Mouse (Mus musculus) c-Kit-positive CD71-positive TER-119-positive erythroid progenitor cells, embryonic 14.5 days (primary cell): ENCODE data around the gene Zdhhc18.
A peak's percentile ranks its signal among the peaks of the same experiment; 100 is the strongest.

Experiments
- DNase-seq: peaks from one replicate; pipeline ENCODE4 v3.0.0-alpha.2; 2013; ENCODE audit warnings: low spot score

Zdhhc18 gene

GRCm38 (mm10) chr4:133630326-133630920 lies 19.5 kb downstream of the Zdhhc18 start:
- DNase-seq, result no peak

- no peak for DNase-seq
Measured at GRCm38 (mm10) chr4:133629191-133629590, 20.8 kb downstream of the Zdhhc18 start.

- no peak for DNase-seq
Measured at GRCm38 (mm10) chr4:133628517-133628916, 21.4 kb downstream of the Zdhhc18 start.

- DNase-seq, result no peak
Measured at GRCm38 (mm10) chr4:133627039-133627438, 22.9 kb downstream of the Zdhhc18 start.

GRCm38 (mm10) chr4:133626621-133627020 lies 23.3 kb downstream of the Zdhhc18 start:
- DNase-seq, result no peak

- DNase-seq, result no peak
Measured at GRCm38 (mm10) chr4:133626221-133626620, 23.7 kb downstream of the Zdhhc18 start.

GRCm38 (mm10) chr4:133625621-133626071 lies 24.3 kb downstream of the Zdhhc18 start:
- DNase-seq, result no peak

- DNase-seq, result no peak
Measured at GRCm38 (mm10) chr4:133624830-133625229, 25.1 kb downstream of the Zdhhc18 start.

- DNase-seq, result no peak
Measured at GRCm38 (mm10) chr4:133622161-133622695, 27.7 kb downstream of the Zdhhc18 start.

- no peak for DNase-seq
Measured at GRCm38 (mm10) chr4:133620668-133621067, 29.3 kb downstream of the Zdhhc18 start.

GRCm38 (mm10) chr4:133619473-133620136 lies 30.3 kb downstream of the Zdhhc18 start:
- DNase-seq, result no peak

GRCm38 (mm10) chr4:133617936-133618335 lies 32.0 kb downstream of the Zdhhc18 start:
- no peak for DNase-seq

GRCm38 (mm10) chr4:133615416-133615815 lies 34.5 kb downstream of the Zdhhc18 start:
- DNase-seq, result no peak

- DNase-seq, result no peak
Measured at GRCm38 (mm10) chr4:133614274-133614761, 35.6 kb downstream of the Zdhhc18 start.

GRCm38 (mm10) chr4:133613867-133614266 lies 36.1 kb downstream of the Zdhhc18 start:
- no peak for DNase-seq

- no peak for DNase-seq
Measured at GRCm38 (mm10) chr4:133613026-133613425, 36.9 kb downstream of the Zdhhc18 start.

- DNase-seq, result no peak
Measured at GRCm38 (mm10) chr4:133612416-133612815, 37.5 kb downstream of the Zdhhc18 start.

- no peak for DNase-seq
Measured at GRCm38 (mm10) chr4:133611815-133612214, 38.1 kb downstream of the Zdhhc18 start.

- peak; percentile 67 for DNase-seq
Measured at GRCm38 (mm10) chr4:133609719-133610118, 40.2 kb downstream of the Zdhhc18 start.

- no peak for DNase-seq
Measured at GRCm38 (mm10) chr4:133607284-133607683, 42.7 kb downstream of the Zdhhc18 start.

GRCm38 (mm10) chr4:133605330-133605729 lies 44.6 kb downstream of the Zdhhc18 start:
- no peak for DNase-seq

GRCm38 (mm10) chr4:133604856-133605255 lies 45.1 kb downstream of the Zdhhc18 start:
- no peak for DNase-seq

GRCm38 (mm10) chr4:133604175-133604574 lies 45.8 kb downstream of the Zdhhc18 start:
- DNase-seq, result no peak
